Mouse (Mus musculus) bone marrow, adult 2 months (tissue): ENCODE data around the gene 4930430A15Rik. TPM values are rescaled to one million over a fixed set of nuclear protein-coding genes. Genes with fewer than 3 reads are reported as not detected.

Experiments used
- H3K27ac ChIP-seq: fragments of 200-500 bp; 2 replicates; pipeline ENCODE4 v1.5.1; 2012; ENCODE audit warnings: low read depth, mild to moderate bottlenecking, control low read depth, inconsistent platforms, low read length; ENCODE audit not compliant: control insufficient read depth, poor library complexity, insufficient read depth
- H3K4me1 ChIP-seq: fragments of 200-500 bp; 2 replicates; pipeline ENCODE4 v1.6.1; 2011; ENCODE audit warnings: low read length; ENCODE audit not compliant: control insufficient read depth, insufficient read depth
- H3K4me3 ChIP-seq: fragments of 200-500 bp; replicated peaks from 2 replicates; pipeline ENCODE3; 2011; ENCODE audit warnings: mild to moderate bottlenecking, low read depth, low read length, control low read depth; ENCODE audit not compliant: control insufficient read depth
- CTCF ChIP-seq: fragments of 200-500 bp; IDR thresholded peaks from 2 replicates; pipeline ENCODE4 v1.5.1; 2011; ENCODE audit warnings: low read length, control low read depth; ENCODE audit not compliant: control insufficient read depth, insufficient read depth
- POLR2A ChIP-seq: fragments of 200-500 bp; IDR thresholded peaks from 2 replicates; pipeline ENCODE4 v1.6.1; 2011; ENCODE audit warnings: low read depth, mild to moderate bottlenecking, control low read depth, low read length, borderline replicate concordance; ENCODE audit not compliant: control insufficient read depth
- WGBS: fragments of 180-500 bp; shearing (Covaris S2); methylation state at CpG from one replicate; pipeline ENCODE4 v1.1.7; 2018; 5-methylcytosine and 5-hydroxymethylcytosine counted together
- polyA plus RNA-seq: library from polyadenylated mRNA; stranded (reverse); fragments of >200 nt; gene quantifications from 2 replicates; pipeline ENCODE4 v1.2.4, GENCODE M21; 2011; ENCODE audit warnings: low replicate concordance; ENCODE audit not compliant: missing spikeins, insufficient read depth, insufficient read length

The 4930430A15Rik gene
- not detected in 2 replicates for polyA plus RNA-seq

DNA sequence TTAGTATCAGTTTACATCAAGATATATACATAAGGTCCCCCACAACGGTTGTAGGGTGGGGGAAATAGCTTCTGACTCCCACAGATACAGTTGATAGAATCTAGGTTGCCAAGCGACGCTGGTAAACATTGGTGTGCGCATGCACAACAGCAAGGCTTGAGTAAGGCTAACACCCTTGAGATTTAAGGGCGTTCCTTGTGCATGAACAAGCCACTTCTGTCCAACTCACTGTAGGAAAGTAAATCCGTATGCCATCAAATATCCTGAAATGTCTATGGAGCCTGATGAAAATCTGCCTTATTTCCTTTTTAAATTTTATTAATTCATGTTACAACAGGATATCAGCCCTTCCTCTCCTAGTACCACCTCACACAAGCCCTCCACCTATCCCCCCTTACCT, at the start of gene 4930430A15Rik:
Gene 4930430A15Rik (minus strand): TSS at position 101 of the 400 bp plus-strand sequence.
- 77% methylated on average over 6 of the region's 6 CpGs for WGBS
- TF ChIP-seq POLR2A: no peak
- no peak for TF ChIP-seq CTCF
- Histone ChIP-seq H3K4me1 (no peaks in the 10 kb centered on the region), H3K27ac (no peak within 1 kb of the TSS), H3K4me3 (no peak within 1 kb of the TSS)

DNA sequence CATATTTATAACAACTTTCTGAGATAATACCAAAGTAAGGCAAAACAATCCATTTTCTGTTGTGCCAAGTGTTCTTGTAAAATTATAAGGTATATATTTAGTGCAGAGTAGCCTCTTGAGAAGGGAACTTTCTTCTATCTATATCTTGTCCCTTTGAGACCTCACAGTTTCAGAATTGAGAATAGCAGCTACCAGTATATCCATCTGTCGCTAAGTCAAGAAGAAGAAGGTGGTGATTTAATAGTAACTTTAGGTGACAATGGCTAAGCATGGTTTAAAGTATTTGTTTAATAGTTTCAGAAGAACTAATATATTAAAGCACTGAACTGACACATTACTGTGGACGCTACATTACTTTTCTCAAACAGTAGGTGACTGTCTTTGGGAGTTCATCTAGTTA, 44.6 kb upstream of the 4930430A15Rik start, which contains the start of gene Olfr1277:
Gene Olfr1277 (minus strand): TSS at position 101 of the 400 bp plus-strand sequence.
- H3K4me1 ChIP-seq: no peaks in the 10 kb centered on the region
- no peak within 1 kb of the TSS for H3K4me3 ChIP-seq
- H3K27ac ChIP-seq: no peak within 1 kb of the TSS
- no peak for TF ChIP-seq CTCF
- no peak for TF ChIP-seq POLR2A
- WGBS: 67% methylated on average over 2 of the region's 2 CpGs

DNA sequence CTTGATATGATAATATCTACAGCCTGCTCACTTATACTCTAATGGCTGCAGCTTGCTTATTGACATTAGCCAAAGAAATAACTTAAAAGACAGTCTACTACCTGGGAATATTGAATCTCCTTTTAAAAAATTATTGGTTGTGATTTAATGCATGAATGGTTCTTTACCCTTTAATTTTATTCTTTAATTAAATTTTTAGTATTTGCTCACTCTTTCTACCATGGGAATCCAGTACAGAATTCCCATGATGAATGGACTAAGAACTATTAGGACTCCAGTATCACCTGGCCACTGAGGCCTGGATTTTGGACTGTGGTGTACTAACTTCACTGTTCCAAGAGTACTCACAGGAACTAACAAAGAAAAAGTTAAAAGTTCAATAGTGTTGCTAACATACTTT, 24.8 kb upstream of the 4930430A15Rik start, which contains the start of gene Olfr1276:
Gene Olfr1276 (plus strand): TSS at position 301 of the 400 bp plus-strand sequence.
- TF ChIP-seq POLR2A (no peak), CTCF (no peak)

DNA sequence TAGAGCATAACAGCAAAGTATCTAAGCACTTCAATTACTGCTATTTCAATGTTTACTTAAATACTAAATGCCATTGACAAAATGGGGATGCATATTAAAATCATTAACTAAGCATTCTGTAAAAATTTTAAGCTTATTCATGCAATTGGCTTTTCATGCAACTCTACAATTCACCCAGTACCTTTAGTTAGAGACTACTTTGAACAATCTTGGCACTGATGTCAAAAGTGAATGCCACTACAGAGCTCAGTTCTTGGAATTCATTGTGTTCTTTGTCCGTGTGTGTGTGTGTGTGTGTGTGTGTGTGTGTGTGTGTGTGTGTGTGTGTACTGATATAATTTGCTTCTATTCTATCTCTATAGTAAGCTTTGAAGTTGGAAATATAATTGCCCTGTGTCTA, 5.8 kb upstream of the 4930430A15Rik start, which contains the start of gene Olfr1275:
Gene Olfr1275 (minus strand): TSS at position 101 of the 400 bp plus-strand sequence.
- TF ChIP-seq CTCF: no peak
- Histone ChIP-seq H3K4me1 (no peaks in the 10 kb centered on the region), H3K4me3 (no peak within 1 kb of the TSS), H3K27ac (no peak within 1 kb of the TSS)
- 57% methylated on average over 1 of the region's 1 CpGs for WGBS

More for the DNA sequence above, 24.8 kb upstream of the 4930430A15Rik start, which contains the start of gene Olfr1276:
- H3K27ac ChIP-seq: no peak within 1 kb of the TSS
- H3K4me1 ChIP-seq: no peaks in the 10 kb centered on the region
- no peak within 1 kb of the TSS for H3K4me3 ChIP-seq

DNA sequence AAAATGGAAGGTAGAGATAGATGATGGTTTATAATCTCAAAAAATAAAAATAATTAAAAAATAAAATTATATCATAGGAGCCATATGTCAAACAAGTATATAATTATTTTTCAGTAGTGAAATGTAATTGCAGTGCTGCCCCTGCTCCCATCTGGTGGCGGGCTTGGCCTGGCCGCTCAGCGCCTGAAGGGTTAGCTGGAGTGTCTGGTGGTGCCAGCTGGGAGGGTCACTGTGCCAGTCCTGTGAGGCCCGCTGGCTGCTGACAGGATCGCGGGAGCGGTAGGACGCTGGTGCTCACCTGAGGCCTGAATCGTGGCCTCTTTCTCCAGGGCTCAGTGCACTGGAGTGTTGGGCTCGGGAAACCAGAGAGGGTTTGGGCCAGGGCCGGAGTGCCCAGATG, 47.3 kb downstream of the 4930430A15Rik start:
- Histone ChIP-seq H3K4me3 (no peak overlapping the region), H3K4me1 (no peaks in the 10 kb centered on the region), H3K27ac (no peak overlapping the region; the same call in 1 of the 2 replicates)
- 88% methylated on average over 11 of the region's 11 CpGs for WGBS
- TF ChIP-seq CTCF: no peak
- TF ChIP-seq POLR2A: no peak

DNA sequence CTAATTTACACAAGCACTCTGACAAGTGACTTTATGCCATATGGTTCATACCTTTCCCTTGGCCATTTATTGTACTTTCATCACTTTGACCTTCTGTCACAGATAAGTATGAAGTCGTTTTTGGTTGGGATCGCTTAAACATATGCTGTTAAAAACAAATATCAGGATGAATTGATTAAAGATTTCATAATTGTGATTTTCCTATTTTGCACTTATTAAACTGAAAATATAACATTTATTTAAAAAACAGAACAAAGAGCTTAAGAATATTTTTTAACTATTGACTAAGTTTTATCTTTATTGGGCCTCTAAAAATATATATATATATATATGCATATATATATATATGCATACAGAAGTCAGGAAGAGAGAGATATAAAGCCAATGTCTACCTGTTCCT, 76.6 kb downstream of the 4930430A15Rik start, which contains the start of gene Gm15130:
Gene Gm15130 (minus strand): TSS at position 101 of the 400 bp plus-strand sequence.
- WGBS: 71% methylated on average over 2 of the region's 2 CpGs
- Histone ChIP-seq H3K27ac (no peak within 1 kb of the TSS), H3K4me3 (no peak within 1 kb of the TSS), H3K4me1 (no peaks in the 10 kb centered on the region)
- TF ChIP-seq POLR2A: no peak
- no peak for TF ChIP-seq CTCF

DNA sequence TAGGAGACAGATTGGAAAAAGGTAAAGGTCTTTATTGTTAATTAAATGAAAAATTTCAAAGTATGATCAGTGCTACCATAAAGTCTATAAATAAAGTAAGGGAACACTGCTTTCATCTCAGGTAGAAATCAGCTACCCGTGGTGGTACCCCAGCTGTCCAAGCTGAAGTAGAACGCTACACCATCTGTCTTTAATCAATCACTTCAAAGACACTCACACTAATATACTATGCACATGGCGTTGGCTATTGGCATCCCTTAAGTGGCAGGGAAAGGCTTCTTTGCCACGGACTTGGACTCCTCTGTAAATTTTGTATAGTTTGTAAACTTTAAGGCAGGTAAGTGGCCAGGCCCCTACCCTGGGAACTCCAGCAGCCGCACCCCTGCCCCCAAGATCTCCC, 93.7 kb downstream of the 4930430A15Rik start:
- no peaks in the 10 kb centered on the region for H3K4me1 ChIP-seq
- H3K27ac ChIP-seq: no peak overlapping the region
- H3K4me3 ChIP-seq: no peak overlapping the region
- WGBS: 73% methylated on average over 5 of the region's 5 CpGs
- no peak for TF ChIP-seq POLR2A
- TF ChIP-seq CTCF: no peak

Other genes with a start within 250 kb of the 4930430A15Rik start
- gene Gm13941, start 123.6 kb downstream of the 4930430A15Rik start, polyA plus RNA-seq: not detected in 2 replicates
- gene Gm15130, start 76.7 kb downstream of the 4930430A15Rik start, polyA plus RNA-seq: not detected in 2 replicates
- gene Olfr1275, start 5.7 kb upstream of the 4930430A15Rik start, polyA plus RNA-seq: not detected in 2 replicates
- not detected in 2 replicates for gene Olfr1276, start 24.9 kb upstream of the 4930430A15Rik start, polyA plus RNA-seq
- gene Olfr1277, start 44.5 kb upstream of the 4930430A15Rik start, polyA plus RNA-seq: not detected in 2 replicates
- not detected in 2 replicates for gene Olfr1278, start 60.5 kb upstream of the 4930430A15Rik start, polyA plus RNA-seq
- gene Olfr1279, start 71.0 kb upstream of the 4930430A15Rik start, polyA plus RNA-seq: not detected in 2 replicates
- gene Olfr1280, start 84.4 kb upstream of the 4930430A15Rik start, polyA plus RNA-seq: not detected in 2 replicates
- gene Olfr1281, start 96.9 kb upstream of the 4930430A15Rik start, polyA plus RNA-seq: not detected in 2 replicates
- gene Olfr1282, start 106.5 kb upstream of the 4930430A15Rik start, polyA plus RNA-seq: not detected in 2 replicates
- gene Olfr1283, start 137.2 kb upstream of the 4930430A15Rik start, polyA plus RNA-seq: not detected in 2 replicates
- gene Olfr1284, start 145.9 kb upstream of the 4930430A15Rik start, polyA plus RNA-seq: not detected in 2 replicates
- not detected in 2 replicates for gene Olfr1286, start 193.5 kb upstream of the 4930430A15Rik start, polyA plus RNA-seq
- gene Olfr1287, start 219.5 kb upstream of the 4930430A15Rik start, polyA plus RNA-seq: not detected in 2 replicates
- not detected in 2 replicates for gene Olfr1288, start 244.5 kb upstream of the 4930430A15Rik start, polyA plus RNA-seq